Mouse (Mus musculus): Measurements from ENCODE around the gene Th. TPM values are rescaled to one million over a fixed set of nuclear protein-coding genes. Genes with fewer than 3 reads are reported as not detected.

Th gene
- polyA plus RNA-seq, 1 experiment from 2014 or later = 0.32 TPM

DNA sequence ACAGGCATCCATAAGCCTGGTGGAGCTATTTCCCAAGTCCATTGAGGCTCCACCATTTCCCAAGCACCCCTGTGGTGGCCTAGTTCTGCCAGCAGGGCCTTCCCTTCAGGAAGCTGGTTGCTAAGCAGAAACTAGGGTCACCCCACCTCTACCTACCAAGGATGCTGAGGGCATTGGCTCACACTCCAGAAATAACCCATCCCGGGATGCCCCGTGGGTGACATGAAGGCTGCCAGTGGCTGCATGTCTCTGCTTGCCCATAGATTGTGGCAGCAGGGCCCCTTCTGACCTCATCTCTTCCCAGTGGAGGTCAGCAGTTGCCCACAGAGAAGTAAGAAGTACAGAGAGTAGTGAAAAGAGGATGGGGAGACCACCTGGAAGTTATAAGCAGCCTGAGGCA, 1.4 kb downstream of the Th start:
- no peaks in the 10 kb centered on the region for H3K9me3 ChIP-seq
- H3K4me1 ChIP-seq = no peaks in the 10 kb centered on the region
- H3K4me2 ChIP-seq = no peak overlapping the region
- ATAC-seq (ENCODE audit: insufficient number of reproducible peaks, insufficient read depth, low FRiP score, low TSS enrichment, low read depth) = no peak
- no peak overlapping the region for H3K4me3 ChIP-seq
- no peak overlapping the region for H3K27ac ChIP-seq
- no peak overlapping the region for H3K9ac ChIP-seq
- H3K36me3 ChIP-seq = no peaks in the 10 kb centered on the region
- WGBS = 74% methylated on average over 2 of the region's 2 CpGs
- H3K27me3 ChIP-seq = no peaks in the 10 kb centered on the region

- H3K4me1 ChIP-seq = no peaks in the 10 kb centered on the region
- H3K27me3 ChIP-seq = no peaks in the 10 kb centered on the region
- ATAC-seq (ENCODE audit: insufficient number of reproducible peaks, insufficient read depth, low FRiP score, low TSS enrichment, low read depth) = no peak
- H3K4me3 ChIP-seq = no peak overlapping the region
- H3K9ac ChIP-seq = no peak overlapping the region
- H3K36me3 ChIP-seq = no peaks in the 10 kb centered on the region
- no peaks in the 10 kb centered on the region for H3K9me3 ChIP-seq
- H3K4me2 ChIP-seq = no peak overlapping the region
- no peak overlapping the region for H3K27ac ChIP-seq
- WGBS = 84% methylated on average over 8 of the region's 8 CpGs
Observed at GRCm38 (mm10) chr7:142927293-142927692, 3.6 kb downstream of the Th start.

DNA sequence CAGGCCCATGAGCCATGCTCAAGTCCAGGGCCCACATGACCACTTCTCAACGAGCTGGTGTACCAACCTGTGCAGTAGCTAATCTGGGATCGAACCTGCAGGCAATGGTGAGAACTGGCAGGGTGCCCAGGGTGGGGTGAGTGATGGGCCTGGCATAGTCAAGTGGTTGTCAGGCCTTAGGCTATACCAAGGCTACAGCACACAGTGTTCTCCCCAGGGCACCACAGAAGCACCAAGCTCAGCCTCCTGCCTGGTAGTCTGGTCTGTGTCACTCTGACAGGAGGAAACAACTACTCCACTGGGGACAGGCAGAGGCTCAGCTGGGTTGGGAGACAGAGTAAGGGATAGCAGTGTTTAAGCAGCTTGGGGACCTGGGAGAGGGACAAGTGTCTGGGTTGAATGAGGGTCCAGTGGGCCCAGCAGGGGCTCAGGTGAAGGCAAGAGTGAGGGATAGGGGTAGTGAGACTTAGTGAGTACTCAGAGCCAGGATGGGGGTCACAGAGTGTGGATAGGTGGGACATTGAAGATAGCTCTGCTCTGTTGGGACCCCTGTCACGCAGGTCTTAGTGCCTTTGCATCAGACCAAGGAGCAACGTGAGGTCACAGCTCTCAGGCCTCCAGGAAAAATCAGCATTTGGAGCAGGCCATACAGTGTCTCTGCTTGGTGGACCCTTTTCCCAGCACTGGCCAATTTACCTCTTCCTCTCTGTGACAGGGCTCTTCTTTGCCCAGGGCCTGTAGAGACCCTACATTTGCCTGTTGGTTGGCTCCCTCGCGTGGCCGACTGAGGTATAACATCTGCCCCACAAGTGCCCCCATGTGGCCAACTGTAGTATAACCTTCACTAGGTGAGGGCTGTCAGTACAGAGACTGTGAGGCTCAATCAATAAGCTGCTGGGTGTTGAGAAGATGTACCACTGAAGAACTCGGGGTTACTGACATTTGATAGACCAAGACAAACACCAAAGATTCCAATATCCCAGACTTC, 12.0 kb downstream of the Th start:
- WGBS = 29% methylated on average over 8 of the region's 8 CpGs
- Histone ChIP-seq H3K27ac (no peak overlapping the region), H3K27me3 (no peaks in the 10 kb centered on the region), H3K4me2 (no peak overlapping the region), H3K9ac (no peak overlapping the region), H3K36me3 (no peaks in the 10 kb centered on the region), H3K4me3 (no peak overlapping the region), H3K9me3 (no peaks in the 10 kb centered on the region), H3K4me1 (no peaks in the 10 kb centered on the region)
- ATAC-seq (ENCODE audit: insufficient number of reproducible peaks, insufficient read depth, low FRiP score, low TSS enrichment, low read depth) = peak; percentile 61; the same call in 1 of the 2 replicates

GRCm38 (mm10) chr7:142917659-142918058, 13.3 kb downstream of the Th start:
- WGBS = 78% methylated on average over 5 of the region's 5 CpGs
- no peaks in the 10 kb centered on the region for H3K36me3 ChIP-seq
- H3K9ac ChIP-seq = no peak overlapping the region
- H3K27me3 ChIP-seq = no peaks in the 10 kb centered on the region
- H3K9me3 ChIP-seq = no peaks in the 10 kb centered on the region
- H3K4me3 ChIP-seq = no peak overlapping the region
- no peaks in the 10 kb centered on the region for H3K4me1 ChIP-seq
- ATAC-seq (ENCODE audit: insufficient number of reproducible peaks, insufficient read depth, low FRiP score, low TSS enrichment, low read depth) = no peak
- H3K27ac ChIP-seq = no peak overlapping the region
- H3K4me2 ChIP-seq = no peak overlapping the region

- H3K4me1 ChIP-seq = no peaks in the 10 kb centered on the region
- no peak for ATAC-seq (ENCODE audit: insufficient number of reproducible peaks, insufficient read depth, low FRiP score, low TSS enrichment, low read depth)
- WGBS = 35% methylated on average over 8 of the region's 8 CpGs
- no peaks in the 10 kb centered on the region for H3K9me3 ChIP-seq
- H3K27me3 ChIP-seq = no peaks in the 10 kb centered on the region
- no peak overlapping the region for H3K4me3 ChIP-seq
- H3K27ac ChIP-seq = no peak overlapping the region
- H3K4me2 ChIP-seq = no peak overlapping the region
- H3K36me3 ChIP-seq = no peaks in the 10 kb centered on the region
- no peak overlapping the region for H3K9ac ChIP-seq
Observed at GRCm38 (mm10) chr7:142916178-142916577, 14.8 kb downstream of the Th start.

GRCm38 (mm10) chr7:142911682-142912081, 19.2 kb downstream of the Th start:
- 84% methylated on average over 2 of the region's 2 CpGs for WGBS
- Histone ChIP-seq H3K9ac (no peak overlapping the region), H3K4me2 (no peak overlapping the region), H3K27ac (no peak overlapping the region), H3K4me1 (no peaks in the 10 kb centered on the region), H3K36me3 (no peaks in the 10 kb centered on the region), H3K4me3 (no peak overlapping the region), H3K27me3 (no peaks in the 10 kb centered on the region), H3K9me3 (no peaks in the 10 kb centered on the region)
- ATAC-seq (ENCODE audit: insufficient number of reproducible peaks, insufficient read depth, low FRiP score, low TSS enrichment, low read depth) = no peak

DNA sequence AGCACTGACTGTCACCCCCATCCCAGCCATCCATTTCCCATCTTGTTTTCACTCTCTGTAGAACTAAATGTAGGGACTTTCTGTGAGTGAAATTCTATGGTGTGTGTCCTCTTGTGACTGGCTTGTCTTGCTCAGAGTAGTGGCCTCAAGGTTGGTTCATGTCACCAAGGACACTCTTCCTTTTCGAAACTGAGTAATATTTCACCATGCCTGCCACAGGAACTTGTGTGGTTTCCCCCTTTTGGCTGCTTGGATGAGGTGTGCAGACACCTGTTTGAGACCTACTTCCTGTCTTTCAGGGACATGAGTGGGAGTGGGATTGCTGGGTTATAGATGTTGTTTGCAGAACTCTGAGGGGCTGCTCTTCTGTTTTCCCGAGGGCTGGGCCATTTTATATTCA, 20.8 kb downstream of the Th start:
- WGBS = 65% methylated on average over 2 of the region's 2 CpGs

GRCm38 (mm10) chr7:142909622-142910021, 21.3 kb downstream of the Th start:
- Histone ChIP-seq H3K27ac (no peak overlapping the region), H3K4me1 (no peaks in the 10 kb centered on the region), H3K36me3 (no peaks in the 10 kb centered on the region), H3K4me2 (no peak overlapping the region), H3K9ac (no peak overlapping the region), H3K27me3 (no peaks in the 10 kb centered on the region), H3K9me3 (no peaks in the 10 kb centered on the region), H3K4me3 (no peak overlapping the region)
- ATAC-seq (ENCODE audit: insufficient number of reproducible peaks, insufficient read depth, low FRiP score, low TSS enrichment, low read depth) = no peak
- WGBS = 39% methylated on average over 2 of the region's 2 CpGs

More for the DNA sequence above, 20.8 kb downstream of the Th start:
- ATAC-seq (ENCODE audit: insufficient number of reproducible peaks, insufficient read depth, low FRiP score, low TSS enrichment, low read depth) = no peak
- no peaks in the 10 kb centered on the region for H3K9me3 ChIP-seq
- H3K4me3 ChIP-seq = no peak overlapping the region
- H3K27ac ChIP-seq = no peak overlapping the region
- H3K9ac ChIP-seq = no peak overlapping the region
- H3K27me3 ChIP-seq = no peaks in the 10 kb centered on the region
- no peaks in the 10 kb centered on the region for H3K4me1 ChIP-seq
- no peak overlapping the region for H3K4me2 ChIP-seq
- no peaks in the 10 kb centered on the region for H3K36me3 ChIP-seq

- Histone ChIP-seq H3K36me3 (no peaks in the 10 kb centered on the region), H3K9me3 (no peaks in the 10 kb centered on the region), H3K27ac (no peak overlapping the region), H3K4me2 (no peak overlapping the region), H3K27me3 (no peaks in the 10 kb centered on the region), H3K9ac (no peak overlapping the region), H3K4me3 (no peak overlapping the region), H3K4me1 (peaks cover 15% of the 10 kb centered on the region)
- WGBS = 56% methylated on average over 5 of the region's 5 CpGs
- no peak for ATAC-seq (ENCODE audit: insufficient number of reproducible peaks, insufficient read depth, low FRiP score, low TSS enrichment, low read depth)
Observed at GRCm38 (mm10) chr7:142905606-142906005, 25.3 kb downstream of the Th start.

GRCm38 (mm10) chr7:142904331-142904730, 26.6 kb downstream of the Th start:
- ATAC-seq (ENCODE audit: insufficient number of reproducible peaks, insufficient read depth, low FRiP score, low TSS enrichment, low read depth) = no peak
- Histone ChIP-seq H3K27ac (no peak overlapping the region), H3K4me1 (peaks cover 15% of the 10 kb centered on the region), H3K9me3 (no peaks in the 10 kb centered on the region), H3K4me2 (no peak overlapping the region), H3K4me3 (no peak overlapping the region), H3K27me3 (0 out of 2 replicates have a peak, but pooled peaks cover 7% of the 10 kb centered on the region), H3K9ac (no peak overlapping the region), H3K36me3 (no peaks in the 10 kb centered on the region)
- WGBS = 26% methylated on average over 7 of the region's 7 CpGs

- no peak overlapping the region for H3K4me3 ChIP-seq
- H3K27ac ChIP-seq = no peak overlapping the region; the same call in 1 of the 2 replicates
- 23% methylated on average over 4 of the region's 4 CpGs for WGBS
- H3K4me1 ChIP-seq = peaks cover 15% of the 10 kb centered on the region
- H3K9me3 ChIP-seq = no peaks in the 10 kb centered on the region
- H3K9ac ChIP-seq = no peak overlapping the region
- peaks cover 16% of the 10 kb centered on the region for H3K27me3 ChIP-seq
- no peak for ATAC-seq (ENCODE audit: insufficient number of reproducible peaks, insufficient read depth, low FRiP score, low TSS enrichment, low read depth)
- H3K36me3 ChIP-seq = no peaks in the 10 kb centered on the region
- no peak overlapping the region for H3K4me2 ChIP-seq
Observed at GRCm38 (mm10) chr7:142902931-142903330, 28.0 kb downstream of the Th start.

- no peak overlapping the region for H3K4me2 ChIP-seq
- 61% methylated on average over 7 of the region's 7 CpGs for WGBS
- peaks cover 15% of the 10 kb centered on the region for H3K4me1 ChIP-seq
- H3K9me3 ChIP-seq = no peaks in the 10 kb centered on the region
- H3K36me3 ChIP-seq = no peaks in the 10 kb centered on the region
- H3K9ac ChIP-seq = no peak overlapping the region
- H3K27me3 ChIP-seq = peaks cover 25% of the 10 kb centered on the region
- no peak overlapping the region for H3K4me3 ChIP-seq
- no peak overlapping the region for H3K27ac ChIP-seq
- no peak for ATAC-seq (ENCODE audit: insufficient number of reproducible peaks, insufficient read depth, low FRiP score, low TSS enrichment, low read depth)
Observed at GRCm38 (mm10) chr7:142901774-142902173, 29.2 kb downstream of the Th start.
